Mouse (Mus musculus): ENCODE data around the gene Gm6583.

Gene Gm6583

GRCm38 (mm10) chr5:112368666-112369065 is 12.8 kb upstream of the Gm6583 start:
- in situ Hi-C loops (cut with MboI; ENCODE audit: low sequenced_read_pairs) = no loop called here

- in situ Hi-C loops (cut with MboI; ENCODE audit: low sequenced_read_pairs) = no loop called here
Observed at GRCm38 (mm10) chr5:112367929-112368328, 12.1 kb upstream of the Gm6583 start.

DNA sequence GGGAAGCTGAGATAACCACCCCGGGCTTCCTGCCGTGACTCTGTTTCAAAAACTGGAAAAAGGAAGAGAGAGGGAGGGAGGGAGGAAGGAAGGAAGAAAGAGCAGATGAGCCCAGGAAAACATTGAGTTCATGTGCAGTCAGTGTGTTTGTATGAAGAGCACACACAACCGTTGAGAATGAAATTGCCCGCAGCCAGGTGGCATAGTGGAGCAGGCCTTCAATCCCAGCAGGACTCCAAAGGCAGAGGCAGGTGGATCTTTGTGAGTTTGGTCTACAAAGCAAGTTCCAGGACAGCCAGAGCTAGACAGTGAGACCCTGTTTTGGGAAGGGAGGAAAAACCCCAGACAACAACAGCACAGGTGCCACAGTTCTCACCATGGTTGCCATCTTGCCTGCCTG is 11.5 kb upstream of the Gm6583 start:
- in situ Hi-C loops (cut with MboI; ENCODE audit: low sequenced_read_pairs) = no loop called here

DNA sequence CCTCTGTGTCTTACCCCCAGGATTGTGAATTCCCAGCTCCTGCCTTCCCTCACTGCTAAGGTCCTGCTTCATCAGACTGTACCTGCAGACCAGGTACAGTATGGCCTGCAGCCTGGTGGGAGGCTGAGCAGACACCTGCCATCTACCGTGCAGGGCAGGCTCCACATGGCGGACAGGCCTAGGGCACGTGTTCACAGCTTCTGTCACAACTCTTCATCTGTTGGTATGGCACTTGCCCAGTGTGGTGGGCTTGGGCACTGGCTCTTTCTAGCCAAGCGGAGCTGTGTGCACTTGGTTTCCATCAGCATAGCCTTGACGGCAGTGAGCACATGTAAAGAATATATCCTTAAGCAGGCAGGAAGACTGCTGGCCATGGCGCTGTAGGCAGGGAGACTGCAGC is 11.0 kb upstream of the Gm6583 start:
- in situ Hi-C loops (cut with MboI; ENCODE audit: low sequenced_read_pairs) = no loop called here

DNA sequence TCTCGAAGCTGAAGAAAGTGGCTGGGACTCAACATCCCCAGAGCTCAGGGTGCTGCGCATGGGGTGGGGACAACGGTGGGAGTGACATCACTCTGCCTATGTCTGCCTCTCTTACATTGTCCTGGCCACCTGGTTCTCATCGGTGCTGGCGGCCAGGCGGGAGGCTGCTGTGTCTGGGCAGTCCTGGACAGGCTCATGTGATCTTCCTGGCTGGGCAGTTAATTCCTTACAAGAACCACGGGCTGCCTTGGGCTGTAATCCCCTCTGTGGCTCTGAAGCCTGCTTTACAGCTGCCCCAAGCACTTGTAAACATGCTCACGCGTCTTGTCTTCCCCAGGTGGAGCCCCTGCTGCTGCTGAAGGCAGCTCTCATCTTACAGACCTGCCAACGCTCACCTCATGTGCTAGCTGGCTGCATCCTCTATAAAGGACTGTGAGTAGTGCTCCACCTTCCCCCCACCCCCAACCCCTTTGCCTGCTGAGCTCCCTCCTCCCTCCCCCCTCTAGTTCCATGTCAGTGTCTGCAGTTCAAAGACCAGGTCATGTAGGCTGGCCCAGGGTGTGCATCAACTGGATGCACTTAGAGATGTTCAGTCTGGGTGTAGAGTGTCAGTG is 8.5 kb upstream of the Gm6583 start:
- in situ Hi-C loops (cut with MboI; ENCODE audit: low sequenced_read_pairs) = no loop called here

GRCm38 (mm10) chr5:112360077-112360476 is 4.2 kb upstream of the Gm6583 start:
- in situ Hi-C loops (cut with MboI; ENCODE audit: low sequenced_read_pairs) = no loop called here

GRCm38 (mm10) chr5:112359520-112359919 is 3.7 kb upstream of the Gm6583 start:
- in situ Hi-C loops (cut with MboI; ENCODE audit: low sequenced_read_pairs) = no loop called here

- in situ Hi-C loops (cut with MboI; ENCODE audit: low sequenced_read_pairs) = no loop called here
Observed at GRCm38 (mm10) chr5:112356322-112356721, 489 bp upstream of the Gm6583 start.

- in situ Hi-C loops (cut with MboI; ENCODE audit: low sequenced_read_pairs) = no loop called here
Observed at GRCm38 (mm10) chr5:112355493-112355892, 340 bp downstream of the Gm6583 start.

GRCm38 (mm10) chr5:112349169-112349568 is 6.7 kb downstream of the Gm6583 start:
- in situ Hi-C loops (cut with MboI; ENCODE audit: low sequenced_read_pairs) = no loop called here

- in situ Hi-C loops (cut with MboI; ENCODE audit: low sequenced_read_pairs) = no loop called here
Observed at GRCm38 (mm10) chr5:112346211-112346965, 9.4 kb downstream of the Gm6583 start.

DNA sequence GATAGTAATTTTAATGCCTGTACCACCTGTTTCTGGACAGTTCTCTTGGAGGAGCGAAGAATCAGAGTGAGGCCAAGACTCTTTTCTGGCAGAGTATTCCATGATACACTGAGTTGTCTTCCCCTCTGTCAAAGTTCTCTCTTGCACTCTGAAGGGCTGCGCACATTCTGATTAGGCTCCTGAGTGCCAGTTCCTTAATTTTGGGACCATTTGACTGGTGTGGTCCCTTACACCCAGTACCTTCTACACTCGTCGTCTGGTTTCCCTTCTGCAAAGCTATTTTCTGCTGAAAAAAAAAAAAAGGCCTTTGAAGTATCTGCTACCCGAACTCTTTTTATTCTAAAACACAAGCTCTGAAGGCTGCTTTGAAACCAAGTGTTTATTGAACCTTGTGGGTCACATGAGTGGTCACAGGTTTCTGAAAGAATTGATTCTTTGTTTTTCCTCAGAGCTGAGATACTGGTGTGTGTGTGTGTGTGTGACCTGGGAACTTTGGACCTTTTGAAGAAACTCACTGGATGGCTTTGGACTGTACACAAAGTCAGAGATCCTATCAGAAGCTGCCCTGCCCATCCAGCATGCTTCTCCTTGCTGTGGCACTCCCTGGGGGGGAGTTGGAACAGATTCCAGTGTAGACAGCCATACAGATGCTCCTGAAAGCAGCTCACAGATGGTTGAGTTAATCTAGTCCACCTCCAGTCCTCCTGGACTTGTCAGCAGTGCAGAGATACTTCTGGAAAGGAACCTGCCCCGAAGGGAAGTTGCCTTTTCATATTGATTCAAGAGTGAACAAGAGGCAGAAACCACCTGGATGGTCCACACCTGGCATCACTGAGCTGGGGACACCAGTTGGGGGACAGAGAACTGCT is 11.5 kb downstream of the Gm6583 start:
- in situ Hi-C loops (cut with MboI; ENCODE audit: low sequenced_read_pairs) = no loop called here

DNA sequence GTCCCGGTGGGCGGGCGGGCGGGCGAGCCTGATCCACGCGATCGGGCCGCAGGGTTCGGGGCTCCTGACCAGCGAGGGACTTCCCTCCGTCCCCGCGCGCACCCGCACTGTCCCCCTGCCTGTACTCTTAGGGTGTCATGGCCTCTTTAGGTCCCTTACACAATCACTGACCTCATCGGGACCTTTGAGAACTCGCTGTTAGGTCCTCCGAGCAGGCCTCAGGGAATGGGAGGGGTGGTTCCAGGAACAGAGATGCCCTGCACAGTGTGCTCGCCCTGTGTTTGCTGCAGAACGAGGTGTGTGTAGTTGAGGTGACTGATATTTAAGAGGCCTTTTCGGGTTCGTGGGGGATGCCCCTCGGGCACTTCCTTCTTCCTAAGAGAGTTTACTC is 12.6 kb downstream of the Gm6583 start:
- in situ Hi-C loops (cut with MboI; ENCODE audit: low sequenced_read_pairs) = no loop called here

DNA sequence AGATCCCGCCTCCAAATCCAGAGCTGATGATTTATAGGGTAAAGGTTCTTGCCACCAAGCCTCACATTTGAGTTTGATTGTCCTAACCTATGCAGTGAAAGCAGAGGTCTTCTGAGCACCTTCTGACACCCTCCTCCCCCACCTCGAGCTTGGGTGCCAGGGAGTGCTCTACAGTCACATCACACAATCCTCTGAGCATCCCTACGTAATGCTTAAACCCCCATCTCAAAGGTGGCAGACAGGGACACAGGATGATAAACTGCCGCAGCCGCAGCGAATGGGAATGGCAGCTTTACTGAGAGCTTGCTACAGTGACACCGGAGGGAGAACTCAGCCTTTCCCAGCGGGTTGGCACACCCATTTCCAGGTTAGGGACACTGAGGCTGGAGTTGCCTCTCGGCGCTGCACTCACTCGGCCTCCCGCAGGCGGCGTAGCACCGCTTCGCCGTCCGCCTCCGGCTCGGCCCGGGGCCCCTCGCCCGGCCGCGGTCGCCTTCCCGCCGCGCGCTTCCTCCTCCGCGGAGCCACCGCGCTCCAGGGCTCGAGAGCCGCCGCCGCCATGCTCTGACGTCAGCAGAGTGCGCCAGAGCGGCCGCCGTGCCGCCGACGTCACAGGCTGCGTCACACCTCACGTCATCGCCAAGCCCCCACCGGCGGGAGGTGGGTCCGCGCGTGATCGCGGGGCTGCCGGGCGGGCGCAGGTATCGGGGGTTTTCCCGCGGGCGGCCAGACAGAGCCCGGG is 13.2 kb downstream of the Gm6583 start, which contains the start of the genes Srrd and Hps4:
Srrd (minus strand) TSS at position 578 of the 742 bp plus-strand sequence.
Hps4 (plus strand) TSS at position 621 of the 742 bp plus-strand sequence.
- in situ Hi-C loops (cut with MboI; ENCODE audit: low sequenced_read_pairs) = no loop called here

DNA sequence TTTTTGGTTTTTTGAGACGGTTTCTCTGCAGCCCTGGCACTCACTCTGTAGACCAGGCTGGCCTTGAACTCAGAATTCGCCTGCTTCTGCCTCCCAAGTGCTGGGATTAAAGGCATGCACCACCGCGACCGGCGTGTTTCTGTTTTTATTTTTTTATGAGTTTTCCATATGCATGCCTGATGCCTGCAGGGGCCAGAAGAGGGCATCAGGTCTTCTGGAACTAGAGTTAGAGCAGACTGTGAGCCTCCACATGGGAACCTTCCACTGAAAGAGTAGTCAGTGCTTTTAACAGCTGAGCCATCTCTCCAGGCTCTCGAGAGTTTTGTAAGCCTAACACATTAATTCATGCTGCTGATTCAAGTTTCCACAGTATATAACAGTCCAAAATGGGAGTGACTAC is 16.6 kb downstream of the Gm6583 start:
- in situ Hi-C loops (cut with MboI; ENCODE audit: low sequenced_read_pairs) = no loop called here

GRCm38 (mm10) chr5:112337004-112337403 is 18.8 kb downstream of the Gm6583 start:
- in situ Hi-C loops (cut with MboI; ENCODE audit: low sequenced_read_pairs) = no loop called here

DNA sequence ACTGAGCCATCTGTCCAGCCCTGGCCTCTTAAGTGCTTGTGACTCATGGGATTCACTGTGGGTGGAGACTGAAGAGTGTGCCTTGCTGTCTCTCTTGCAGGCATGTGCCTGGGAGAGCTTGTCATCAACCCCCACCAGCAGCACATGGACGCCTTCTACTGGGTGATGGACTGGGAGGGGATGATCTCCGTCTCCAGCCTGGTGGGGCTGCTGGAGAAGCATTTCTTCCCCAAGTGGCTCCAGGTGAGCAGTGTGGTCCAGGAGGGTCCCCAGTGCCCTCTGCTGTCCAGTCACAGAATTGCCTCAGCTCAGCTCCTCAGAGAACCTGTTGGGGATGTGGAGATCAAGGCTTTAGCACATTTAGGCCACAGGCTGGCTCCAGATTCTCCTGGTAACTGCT is 20.4 kb downstream of the Gm6583 start:
- in situ Hi-C loops (cut with MboI; ENCODE audit: low sequenced_read_pairs) = no loop called here

DNA sequence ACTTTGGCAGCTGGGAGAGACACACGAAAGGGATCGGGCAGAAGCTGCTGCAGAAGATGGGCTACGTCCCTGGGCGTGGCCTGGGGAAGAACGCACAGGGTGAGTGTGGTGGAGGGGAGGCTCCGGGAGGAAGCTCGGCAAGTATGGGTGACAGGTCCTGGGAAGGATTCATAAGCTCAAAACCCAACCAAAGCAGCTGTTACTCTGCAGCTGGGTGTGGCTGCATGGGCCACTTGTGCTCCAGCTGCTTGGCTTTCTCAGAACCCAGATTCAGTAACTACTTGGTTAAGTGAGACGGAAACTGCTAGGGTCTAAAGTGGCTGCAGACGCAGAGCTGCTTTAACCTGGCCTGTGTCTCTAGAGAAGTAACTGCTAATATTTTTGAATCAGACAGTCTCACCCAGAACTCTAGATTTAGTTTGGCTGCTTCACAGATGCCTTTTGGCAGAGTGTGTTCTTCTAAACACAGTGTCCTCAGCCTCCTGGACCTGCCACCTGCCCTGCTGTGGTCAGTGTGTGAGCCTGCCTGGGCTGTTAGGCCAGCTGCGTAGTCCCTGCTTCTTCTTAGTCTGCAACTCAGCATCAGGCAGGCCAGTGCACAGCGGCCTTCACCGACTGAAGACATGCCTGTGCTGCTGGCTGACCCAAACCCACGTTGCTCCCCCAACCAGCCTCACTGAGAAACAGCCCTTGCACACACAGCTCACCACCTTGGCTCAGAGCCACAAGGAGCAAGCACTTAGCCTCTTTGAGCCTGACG is 25.8 kb downstream of the Gm6583 start:
- in situ Hi-C loops (cut with MboI; ENCODE audit: low sequenced_read_pairs) = loop anchor here (10.0 kb wide), 1 partner anchor 85 kb away; no protein-coding TSS in a partner anchor

DNA sequence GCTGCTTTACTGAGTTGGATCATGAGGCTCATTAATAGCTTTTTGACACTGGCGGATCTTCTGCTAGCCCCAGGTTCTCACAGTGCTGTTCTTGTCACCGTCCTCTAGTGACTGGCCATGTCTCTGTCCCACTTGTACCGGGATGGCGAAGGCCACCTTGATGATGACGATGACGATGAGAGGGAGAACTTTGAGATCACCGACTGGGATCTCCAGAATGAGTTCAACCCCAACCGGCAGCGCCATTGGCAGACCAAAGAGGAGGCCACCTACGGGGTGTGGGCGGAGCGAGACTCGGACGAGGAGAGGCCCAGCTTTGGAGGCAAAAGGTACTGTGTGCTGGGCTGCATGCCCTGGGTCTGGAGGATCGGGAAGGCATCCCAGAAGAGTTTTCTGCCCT is 28.0 kb downstream of the Gm6583 start:
- in situ Hi-C loops (cut with MboI; ENCODE audit: low sequenced_read_pairs) = loop anchor here (10.0 kb wide), 1 partner anchor 83 kb away; no protein-coding TSS in a partner anchor

- in situ Hi-C loops (cut with MboI; ENCODE audit: low sequenced_read_pairs) = loop anchor here (10.0 kb wide), 1 partner anchor 82 kb away; no protein-coding TSS in a partner anchor
Observed at GRCm38 (mm10) chr5:112326446-112327009, 29.3 kb downstream of the Gm6583 start.
